Mouse (Mus musculus) lung, adult 2 months (tissue): ENCODE measurements around the gene Vwa8. TPM values are rescaled to one million over a fixed set of nuclear protein-coding genes. Genes with fewer than 3 reads are reported as not detected.
A peak's percentile ranks its signal among the peaks of the same experiment; 100 is the strongest.
"Not testable (repeated sequence)": the region's sequence is repeated elsewhere in the genome, so short reads cannot be mapped to it uniquely, and the experiment has no call there.

Experiments
- DNase-seq: peaks from one replicate; pipeline ENCODE4 v3.0.0; 2022
- H3K4me1 ChIP-seq: fragments of 200-500 bp; 2 replicates; pipeline ENCODE4 v1.6.1; 2011; ENCODE audit warnings: low read length; ENCODE audit not compliant: control insufficient read depth, insufficient read depth
- H3K4me3 ChIP-seq: fragments of 200-500 bp; replicated peaks from 2 replicates; pipeline ENCODE3; 2011; ENCODE audit warnings: low read depth, mild to moderate bottlenecking, control low read depth, low read length; ENCODE audit errors: extremely low read depth
- CTCF ChIP-seq: fragments of 200-500 bp; IDR thresholded peaks from 2 replicates; pipeline ENCODE4 v1.5.1; 2011; ENCODE audit warnings: mild to moderate bottlenecking, low read length, control low read depth; ENCODE audit not compliant: insufficient read depth
- POLR2A ChIP-seq: fragments of 200-500 bp; IDR thresholded peaks from 2 replicates; pipeline ENCODE4 v1.6.1; 2011; ENCODE audit warnings: low read depth, mild to moderate bottlenecking, control low read depth, low read length, borderline replicate concordance; ENCODE audit errors: extremely low read depth
- WGBS: fragments of 180-500 bp; shearing (Covaris S2); methylation state at CpG from one replicate; pipeline ENCODE4 v1.1.7; 2018; 5-methylcytosine and 5-hydroxymethylcytosine counted together
- polyA plus RNA-seq: library from polyadenylated mRNA; depleted of rRNA; stranded (reverse); fragments of >200 nt; gene quantifications from 2 replicates; pipeline ENCODE4 v1.2.3, GENCODE M21; 2012

Gene Vwa8
- polyA plus RNA-seq, 1 experiment, result 16.3 TPM

- DNase-seq, result no peak
- no peaks in the 10 kb centered on the region for H3K4me1 ChIP-seq
- no peak overlapping the region for H3K4me3 ChIP-seq
- no peak for TF ChIP-seq CTCF
- no peak for TF ChIP-seq POLR2A
- 60% methylated on average over 2 of the region's 2 CpGs for WGBS
Measured at GRCm38 (mm10) chr14:78955745-78956144, 106.9 kb downstream of the Vwa8 start.

DNA sequence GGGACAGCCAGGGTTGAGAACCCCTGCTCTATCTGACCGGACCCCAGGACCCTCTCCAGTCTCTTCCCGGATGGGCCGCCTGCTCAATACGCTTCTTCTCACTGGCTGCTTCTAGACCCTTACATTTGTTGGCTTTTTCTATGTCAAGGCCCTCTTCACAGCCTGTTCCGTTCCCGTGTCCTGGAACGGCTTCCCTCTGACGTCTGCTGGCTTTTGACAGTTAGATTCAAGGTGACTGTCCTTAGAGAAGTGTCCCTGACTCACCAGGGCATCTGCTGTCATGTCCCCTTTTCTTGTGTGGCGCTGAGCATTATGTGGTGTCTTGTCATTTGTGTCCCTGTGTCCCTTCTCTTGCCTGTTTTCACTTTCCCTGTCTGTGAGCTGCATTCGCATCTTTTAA lies 121.8 kb downstream of the Vwa8 start:
- TF ChIP-seq POLR2A, result no peak
- TF ChIP-seq CTCF, result no peak
- DNase-seq, result no peak
- Histone ChIP-seq H3K4me1 (no peaks in the 10 kb centered on the region), H3K4me3 (no peak overlapping the region)
- 95% methylated on average over 10 of the region's 10 CpGs for WGBS

DNA sequence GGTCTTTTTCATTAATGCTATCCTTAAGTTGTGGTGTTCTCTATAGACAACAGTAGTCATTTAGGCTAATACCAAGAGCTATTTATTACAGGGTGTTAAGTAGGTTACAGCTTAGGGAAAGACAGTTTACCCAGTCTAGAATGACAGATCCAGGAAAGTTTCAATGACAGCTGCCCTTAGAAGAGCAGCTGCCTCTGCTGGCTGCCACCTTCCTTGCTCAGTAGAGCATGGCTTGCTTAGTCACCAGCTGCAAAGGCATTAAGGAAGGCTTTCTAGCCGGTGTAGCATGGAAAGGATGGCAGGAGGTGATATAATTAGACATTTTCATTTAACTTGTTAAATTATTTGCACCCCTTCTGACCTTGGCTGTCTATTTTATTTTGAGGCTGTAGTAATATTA lies 123.6 kb downstream of the Vwa8 start:
- TF ChIP-seq POLR2A, result no peak
- TF ChIP-seq CTCF, result no peak
- WGBS, result 69% methylated on average over 1 of the region's 1 CpGs
- DNase-seq, result no peak
- no peaks in the 10 kb centered on the region for H3K4me1 ChIP-seq
- H3K4me3 ChIP-seq, result no peak overlapping the region

GRCm38 (mm10) chr14:78983104-78983503 lies 134.3 kb downstream of the Vwa8 start:
- Histone ChIP-seq H3K4me1 (no peaks in the 10 kb centered on the region), H3K4me3 (no peak overlapping the region)
- no peak for DNase-seq
- WGBS, result 93% methylated on average over 2 of the region's 2 CpGs
- TF ChIP-seq CTCF (no peak), POLR2A (no peak)

DNA sequence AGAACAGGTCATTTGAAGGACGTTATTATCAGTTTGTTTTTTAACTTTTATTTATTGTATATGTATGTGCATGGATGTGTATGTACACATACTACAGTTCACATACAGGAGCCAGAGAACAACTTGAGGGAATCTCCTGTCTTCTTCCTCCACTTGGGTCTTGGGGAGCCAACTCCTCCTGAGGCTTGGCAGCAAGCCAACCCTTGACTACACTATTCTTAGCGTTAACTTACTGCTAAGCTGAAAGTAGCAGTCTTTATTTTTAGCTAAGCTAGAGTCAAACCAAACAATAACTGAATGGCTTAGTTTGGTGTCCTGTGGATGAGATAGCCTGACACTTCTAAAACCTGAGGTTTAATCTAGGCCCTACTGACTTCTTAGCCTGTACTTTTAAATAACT lies 135.4 kb downstream of the Vwa8 start:
- no peak for DNase-seq
- TF ChIP-seq CTCF (no peak), POLR2A (no peak)
- no peaks in the 10 kb centered on the region for H3K4me1 ChIP-seq
- 42% methylated on average over 2 of the region's 2 CpGs for WGBS
- H3K4me3 ChIP-seq, result no peak overlapping the region

DNA sequence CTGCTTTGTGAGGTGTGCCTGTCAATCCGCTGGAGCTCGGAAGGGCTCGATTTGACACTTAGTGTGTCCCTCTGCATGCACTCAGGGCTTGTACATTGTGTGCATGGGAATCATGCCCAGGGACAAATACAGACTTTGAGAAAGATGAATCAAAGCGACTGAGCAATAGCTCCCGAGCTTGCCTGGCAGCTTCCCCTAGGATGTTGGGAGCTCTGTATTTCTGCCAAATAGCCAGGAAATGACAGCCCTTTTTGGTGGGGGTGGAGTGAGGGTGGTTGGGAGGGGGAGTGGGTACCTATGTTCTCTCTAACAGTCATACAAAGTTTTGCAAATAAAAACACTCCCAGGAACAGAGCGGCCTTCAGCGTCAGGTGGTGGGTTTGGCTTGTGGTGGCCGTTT lies 138.7 kb downstream of the Vwa8 start:
- DNase-seq, result no peak
- H3K4me1 ChIP-seq, result no peaks in the 10 kb centered on the region
- WGBS, result 62% methylated on average over 8 of the region's 8 CpGs
- no peak overlapping the region for H3K4me3 ChIP-seq
- no peak for TF ChIP-seq CTCF
- no peak for TF ChIP-seq POLR2A

GRCm38 (mm10) chr14:78992456-78992855 lies 143.6 kb downstream of the Vwa8 start:
- no peak for DNase-seq
- no peak overlapping the region for H3K4me3 ChIP-seq
- H3K4me1 ChIP-seq, result no peaks in the 10 kb centered on the region
- TF ChIP-seq CTCF (no peak), POLR2A (no peak)
- WGBS, result 76% methylated on average over 4 of the region's 4 CpGs

DNA sequence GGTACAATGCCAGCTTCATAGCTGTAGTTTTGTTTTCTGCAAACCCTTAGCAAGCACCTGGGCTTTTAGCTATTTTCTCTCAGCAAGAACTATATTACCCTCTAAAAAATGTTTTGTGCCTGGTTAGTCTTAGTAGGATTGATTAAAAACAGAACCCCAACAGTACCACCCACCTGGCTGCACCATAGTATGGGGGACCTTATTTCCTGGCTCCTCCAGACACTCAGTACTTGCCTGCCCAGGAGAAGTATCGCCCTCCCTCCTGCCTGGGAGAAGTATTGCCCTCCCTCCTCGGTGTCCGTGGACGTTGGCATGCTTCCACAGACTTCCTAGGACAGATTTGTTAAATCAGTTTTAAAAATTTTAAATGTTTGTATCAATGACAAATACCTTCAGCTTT lies 144.7 kb downstream of the Vwa8 start:
- DNase-seq, result no peak
- WGBS, result 60% methylated on average over 4 of the region's 4 CpGs
- H3K4me3 ChIP-seq, result no peak overlapping the region
- TF ChIP-seq POLR2A, result no peak
- TF ChIP-seq CTCF, result no peak
- no peaks in the 10 kb centered on the region for H3K4me1 ChIP-seq

- WGBS, result 90% methylated on average over 2 of the region's 2 CpGs
- no peak for DNase-seq
- TF ChIP-seq CTCF, result no peak
- no peak for TF ChIP-seq POLR2A
- H3K4me1 ChIP-seq, result no peaks in the 10 kb centered on the region
- H3K4me3 ChIP-seq, result no peak overlapping the region
Measured at GRCm38 (mm10) chr14:78996359-78996758, 147.5 kb downstream of the Vwa8 start.

DNA sequence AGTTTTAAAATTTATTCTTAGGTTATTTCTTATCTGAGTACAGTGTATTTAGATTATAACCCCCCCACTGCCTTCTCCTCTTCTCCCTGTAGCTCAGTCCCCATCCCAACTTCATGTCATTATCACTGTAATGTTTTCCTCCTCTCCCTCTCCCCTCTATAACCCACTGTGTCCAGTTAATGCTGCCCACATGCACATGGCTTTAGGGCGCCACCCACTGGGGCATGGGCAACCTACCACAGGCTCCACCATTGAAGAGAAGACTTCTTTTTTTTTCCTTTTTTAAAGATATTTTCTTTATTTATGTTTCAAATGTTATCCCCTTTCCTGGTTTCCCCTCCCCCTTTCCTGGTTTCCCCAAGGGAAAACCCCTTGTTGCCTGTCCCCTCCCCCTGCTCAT lies 154.7 kb downstream of the Vwa8 start:
- TF ChIP-seq POLR2A (no peak), CTCF (peak; percentile 49)
- DNase-seq, result no peak
- Histone ChIP-seq H3K4me1 (no peaks in the 10 kb centered on the region), H3K4me3 (no peak overlapping the region)
- 100% methylated on average over 1 of the region's 1 CpGs for WGBS

DNA sequence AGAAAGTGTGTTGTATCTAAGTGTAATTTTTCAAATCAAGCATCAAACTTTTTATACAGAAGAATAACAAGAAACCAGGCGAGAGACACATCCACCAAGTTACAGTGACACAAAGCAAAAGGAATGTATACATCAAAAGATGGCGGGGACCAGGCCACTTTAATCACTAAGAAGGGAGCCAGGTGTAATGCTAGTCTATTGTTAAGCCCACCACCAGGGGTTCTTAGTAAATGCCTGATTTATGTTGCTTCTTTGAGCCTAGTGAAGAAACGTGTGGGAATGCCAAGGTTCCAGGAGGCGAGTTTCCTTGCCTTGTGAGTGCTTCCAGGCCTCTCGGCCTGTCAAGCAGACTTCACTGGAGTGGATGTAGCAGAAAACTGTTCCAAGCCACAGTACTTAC lies 168.9 kb downstream of the Vwa8 start:
- 75% methylated on average over 5 of the region's 5 CpGs for WGBS
- not testable (repeated sequence) for DNase-seq, H3K4me1 ChIP-seq, H3K4me3 ChIP-seq
